Mouse (Mus musculus) forebrain, embryonic 11.5 days (tissue): ENCODE measurements around the gene Asb18. TPM values are rescaled to one million over a fixed set of nuclear protein-coding genes. Genes with fewer than 3 reads are reported as not detected.

Source experiments
- ATAC-seq: fragments of 200-750 bp; cut with Nextera tagmentation; replicated peaks from 2 replicates; pipeline ENCODE4 v1.8.0; 2017; ENCODE audit warnings: moderate TSS enrichment; ENCODE audit not compliant: low FRiP score
- DNase-seq: peaks from one replicate; pipeline ENCODE4 v3.0.0-alpha.2; 2017; ENCODE audit warnings: low spot score
- H3K27ac ChIP-seq: fragments of 300-500 bp; sonication (generic); 2 replicates; pipeline ENCODE4 v1.5.1; 2014; ENCODE audit warnings: low read depth, low read length
- H3K27me3 ChIP-seq: fragments of 300-500 bp; sonication (generic); 2 replicates; pipeline ENCODE4 v1.6.1; 2014; ENCODE audit warnings: mild to moderate bottlenecking, low read length, mixed read lengths; ENCODE audit not compliant: control insufficient read depth, insufficient read depth
- H3K36me3 ChIP-seq: fragments of 300-500 bp; sonication (generic); 2 replicates; pipeline ENCODE4 v1.6.1; 2014; ENCODE audit warnings: mild to moderate bottlenecking, low read length, moderate library complexity, mixed read lengths; ENCODE audit not compliant: control insufficient read depth, insufficient read depth
- H3K4me1 ChIP-seq: fragments of 300-500 bp; sonication (generic); replicated peaks from 2 replicates; pipeline ENCODE4 v1.6.1; 2014; ENCODE audit warnings: low read length, mixed read lengths; ENCODE audit not compliant: control insufficient read depth, insufficient read depth
- H3K4me2 ChIP-seq: fragments of 300-500 bp; sonication (generic); 2 replicates; pipeline ENCODE4 v1.6.1; 2014; ENCODE audit warnings: low read depth, mild to moderate bottlenecking, low read length, moderate library complexity, mixed read lengths; ENCODE audit not compliant: severe bottlenecking
- H3K4me3 ChIP-seq: fragments of 300-500 bp; sonication (generic); 2 replicates; pipeline ENCODE4 v1.5.1; 2014; ENCODE audit warnings: low read depth, low read length
- H3K9ac ChIP-seq: fragments of 300-500 bp; sonication (generic); 2 replicates; pipeline ENCODE4 v1.6.1; 2014; ENCODE audit warnings: low read length
- H3K9me3 ChIP-seq: fragments of 300-500 bp; sonication (generic); 2 replicates; pipeline ENCODE4 v1.6.1; 2016; ENCODE audit warnings: low read length, mixed read lengths; ENCODE audit not compliant: control insufficient read depth
- WGBS: fragments of 180-500 bp; shearing (Covaris S2); extraction: QIAGEN DNeasy Blood & Tissue Kit; methylation state at CpG from one replicate; pipeline ENCODE4 v1.1.7; 2014; 5-methylcytosine and 5-hydroxymethylcytosine counted together
- polyA plus RNA-seq: library from polyadenylated mRNA; unstranded; fragments of >200 nt; fragmentation: Nextera tagmentation; extraction: Ambion mirVana; gene quantifications from 2 replicates; pipeline ENCODE4 v1.2.1, GENCODE M21; 2014

Asb18 gene
- polyA plus RNA-seq, 1 experiment from 2014 or later = not detected

DNA sequence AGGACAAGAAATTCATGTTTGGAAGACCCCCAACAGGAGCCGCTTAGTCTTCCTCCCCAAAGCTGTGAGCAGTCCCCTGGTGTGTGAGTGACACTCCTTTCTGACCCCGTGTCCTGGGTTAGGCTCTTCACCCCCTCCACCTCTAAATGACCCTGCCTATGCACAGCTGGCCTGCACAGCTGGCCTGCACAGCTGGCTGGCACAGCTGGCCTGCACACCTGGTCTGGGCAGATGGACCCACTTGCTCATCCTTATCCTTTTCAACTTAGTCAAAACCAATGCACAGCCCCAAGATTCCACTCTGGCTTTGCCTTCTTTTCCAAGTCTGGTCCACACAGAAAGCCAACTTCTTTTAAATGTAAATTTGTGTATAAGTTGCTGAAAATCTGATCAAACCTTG is 15.8 kb downstream of the Asb18 start:
- ATAC-seq = no peak
- WGBS = 65% methylated on average over 2 of the region's 2 CpGs

DNA sequence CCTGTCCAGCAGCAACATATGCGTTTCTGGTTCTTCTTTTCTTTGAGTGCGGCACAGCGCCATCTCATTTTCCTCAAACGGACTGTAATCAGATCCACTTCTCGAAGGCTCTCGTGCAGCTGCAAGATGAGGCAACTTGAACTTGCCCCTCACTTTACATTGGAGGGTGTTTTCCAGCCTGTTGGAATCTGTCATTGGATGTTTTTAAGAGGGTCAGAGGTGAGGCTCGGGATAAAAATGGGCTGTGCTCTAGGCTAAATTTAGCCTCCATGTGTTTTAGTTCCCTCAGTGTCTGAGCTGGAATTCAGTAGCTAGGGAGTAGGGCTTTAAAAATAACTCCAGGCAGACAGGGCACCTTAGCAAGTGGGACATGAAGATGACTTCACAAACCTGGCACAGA is 16.4 kb downstream of the Asb18 start:
- WGBS = 70% methylated on average over 7 of the region's 7 CpGs
- no peak for ATAC-seq

More for the DNA sequence above, 15.8 kb downstream of the Asb18 start:
- Histone ChIP-seq H3K4me1 (no peaks in the 10 kb centered on the region), H3K27ac (no peak overlapping the region), H3K9me3 (no peaks in the 10 kb centered on the region), H3K27me3 (peaks cover 18% of the 10 kb centered on the region), H3K4me3 (no peak overlapping the region), H3K9ac (no peak overlapping the region), H3K36me3 (no peaks in the 10 kb centered on the region), H3K4me2 (no peak overlapping the region)
- DNase-seq = no peak

DNA sequence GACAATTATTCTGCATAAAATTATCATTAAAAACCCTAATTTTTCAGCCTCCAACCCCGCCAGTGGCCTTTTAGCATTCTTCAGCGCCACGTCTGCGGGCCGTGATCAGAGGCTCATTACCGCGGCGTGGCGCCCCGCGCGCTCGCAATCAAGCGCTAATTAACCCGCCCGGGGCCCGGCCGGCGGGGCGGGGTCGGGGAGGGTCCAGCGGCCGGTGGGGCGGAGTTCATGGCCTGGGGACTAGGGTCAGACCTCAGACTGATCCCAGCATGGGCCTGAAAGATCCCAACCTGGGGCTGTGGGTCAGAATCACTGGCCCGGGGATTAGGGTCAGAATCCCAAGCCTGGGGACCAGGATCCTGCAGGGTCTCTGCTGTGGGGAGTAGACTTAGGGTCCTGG is 22.2 kb downstream of the Asb18 start:
- Histone ChIP-seq H3K27ac (no peak overlapping the region), H3K9ac (no peak overlapping the region), H3K4me3 (peak overlapping the region; percentile 11; the same call in 1 of the 2 replicates), H3K27me3 (peaks cover 51% of the 10 kb centered on the region), H3K36me3 (no peaks in the 10 kb centered on the region), H3K4me1 (peaks cover 8% of the 10 kb centered on the region), H3K4me2 (peak overlapping the region; percentile 37), H3K9me3 (no peaks in the 10 kb centered on the region)
- under 1% methylated on average over 25 of the region's 25 CpGs for WGBS
- no peak for ATAC-seq
- DNase-seq = no peak

More for the DNA sequence above, 16.4 kb downstream of the Asb18 start:
- no peak overlapping the region for H3K4me3 ChIP-seq
- no peaks in the 10 kb centered on the region for H3K4me1 ChIP-seq
- DNase-seq = no peak
- no peak overlapping the region for H3K4me2 ChIP-seq
- no peaks in the 10 kb centered on the region for H3K9me3 ChIP-seq
- H3K36me3 ChIP-seq = no peaks in the 10 kb centered on the region
- peaks cover 24% of the 10 kb centered on the region for H3K27me3 ChIP-seq
- H3K9ac ChIP-seq = no peak overlapping the region
- no peak overlapping the region for H3K27ac ChIP-seq

DNA sequence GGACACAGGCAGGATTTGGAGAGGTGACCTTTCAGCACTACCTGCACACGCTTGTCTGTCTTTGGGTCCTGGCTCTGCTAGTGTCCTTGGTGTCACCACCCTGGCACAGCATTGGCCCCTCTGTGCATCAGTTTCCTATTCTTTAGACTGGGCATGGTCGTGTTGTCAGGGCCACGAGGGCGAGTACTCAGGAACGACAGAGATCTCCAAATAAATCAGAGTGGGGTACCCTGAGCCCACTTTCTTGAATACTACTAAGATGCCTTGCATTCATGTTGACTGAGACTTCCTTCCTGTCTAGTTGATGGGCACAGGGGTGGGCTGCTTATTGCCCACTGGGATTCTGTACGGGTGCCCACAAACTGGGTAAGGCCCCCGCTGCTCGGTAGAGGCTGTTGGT is 37.2 kb downstream of the Asb18 start:
- Histone ChIP-seq H3K9ac (no peak overlapping the region), H3K36me3 (no peaks in the 10 kb centered on the region), H3K27ac (no peak overlapping the region), H3K4me3 (no peak overlapping the region), H3K9me3 (no peaks in the 10 kb centered on the region), H3K4me2 (no peak overlapping the region), H3K4me1 (no peaks in the 10 kb centered on the region), H3K27me3 (no peaks in the 10 kb centered on the region; the same call in 1 of the 2 replicates)
- ATAC-seq = no peak
- peak; percentile 41 for DNase-seq
- 88% methylated on average over 8 of the region's 8 CpGs for WGBS

DNA sequence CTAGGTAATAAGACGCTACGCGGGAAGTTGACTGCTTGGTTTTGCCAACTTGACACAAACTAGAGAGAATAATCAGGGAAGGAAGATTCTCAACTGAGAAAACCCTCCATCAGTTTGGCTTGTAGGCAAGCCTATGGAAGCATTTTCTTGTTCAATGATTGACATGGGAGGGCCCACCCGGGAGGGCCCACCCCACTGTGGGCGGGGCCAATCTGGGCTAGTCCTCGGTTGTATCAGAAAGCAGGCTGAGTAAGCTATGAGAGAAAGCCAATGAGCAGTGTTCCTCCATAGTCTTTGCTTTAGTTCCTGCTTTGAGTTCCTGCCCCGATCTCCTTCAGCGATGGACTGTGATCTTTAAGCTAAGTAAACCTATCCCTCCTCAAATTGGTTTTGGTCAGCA is 38.1 kb downstream of the Asb18 start:
- no peak overlapping the region for H3K27ac ChIP-seq
- H3K4me1 ChIP-seq = no peaks in the 10 kb centered on the region
- H3K4me2 ChIP-seq = no peak overlapping the region
- DNase-seq = peak; percentile 26
- H3K9me3 ChIP-seq = no peaks in the 10 kb centered on the region
- ATAC-seq = no peak
- no peaks in the 10 kb centered on the region for H3K36me3 ChIP-seq
- H3K9ac ChIP-seq = no peak overlapping the region
- peaks cover 7% of the 10 kb centered on the region; the same call in 1 of the 2 replicates for H3K27me3 ChIP-seq
- no peak overlapping the region for H3K4me3 ChIP-seq
- 81% methylated on average over 8 of the region's 8 CpGs for WGBS

DNA sequence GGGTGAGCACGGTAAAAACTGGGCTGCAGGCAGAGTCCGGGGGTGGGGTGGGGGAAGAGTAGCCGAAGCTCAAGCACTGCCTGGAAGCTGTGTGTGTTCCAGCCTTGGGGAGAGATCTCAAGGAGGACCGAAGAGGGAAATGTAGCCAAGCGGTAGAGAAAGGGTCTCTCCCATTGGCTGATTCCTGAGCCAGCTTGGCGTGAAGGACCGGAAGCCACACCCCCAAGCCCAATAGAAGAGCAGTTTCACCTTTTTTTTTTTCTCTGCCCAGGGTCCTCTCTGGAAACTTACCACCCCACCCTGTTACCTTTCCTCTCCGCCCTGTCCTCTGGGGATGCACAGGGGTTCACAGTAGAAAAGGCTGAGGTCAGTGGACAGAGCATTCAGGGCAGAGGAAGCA is 39.9 kb downstream of the Asb18 start:
- H3K36me3 ChIP-seq = no peaks in the 10 kb centered on the region
- WGBS = 73% methylated on average over 8 of the region's 8 CpGs
- peaks cover 23% of the 10 kb centered on the region for H3K27me3 ChIP-seq
- H3K4me3 ChIP-seq = no peak overlapping the region
- no peak overlapping the region for H3K9ac ChIP-seq
- H3K9me3 ChIP-seq = no peaks in the 10 kb centered on the region
- H3K4me1 ChIP-seq = no peaks in the 10 kb centered on the region
- no peak overlapping the region for H3K4me2 ChIP-seq
- ATAC-seq = no peak
- H3K27ac ChIP-seq = no peak overlapping the region
- peak; percentile 21 for DNase-seq

DNA sequence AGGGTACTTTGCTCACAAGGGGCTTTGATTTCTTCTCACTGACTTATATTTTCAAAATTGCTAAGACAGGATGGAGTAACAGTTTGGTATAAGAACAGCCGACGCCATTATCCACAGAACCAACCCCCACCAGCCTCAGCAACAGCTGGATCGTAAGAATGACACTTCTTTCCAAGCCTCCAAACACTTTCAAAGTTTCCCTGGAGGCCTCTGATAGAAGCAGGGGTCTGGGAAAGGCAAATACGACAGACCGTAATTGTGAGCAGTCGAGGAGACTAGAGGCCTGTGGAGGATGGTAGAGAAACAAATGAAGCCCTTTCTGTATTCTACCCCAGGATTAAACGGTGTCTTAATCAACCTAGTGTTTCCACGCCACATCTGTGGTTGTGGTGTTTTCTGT is 42.6 kb downstream of the Asb18 start:
- 70% methylated on average over 8 of the region's 8 CpGs for WGBS
- no peak overlapping the region for H3K9ac ChIP-seq
- no peak for ATAC-seq
- peaks cover 49% of the 10 kb centered on the region for H3K27me3 ChIP-seq
- H3K9me3 ChIP-seq = no peaks in the 10 kb centered on the region
- H3K4me3 ChIP-seq = no peak overlapping the region
- peaks cover 4% of the 10 kb centered on the region; the same call in 1 of the 2 replicates for H3K4me1 ChIP-seq
- H3K27ac ChIP-seq = no peak overlapping the region
- H3K36me3 ChIP-seq = no peaks in the 10 kb centered on the region
- peak; percentile 21 for DNase-seq
- no peak overlapping the region for H3K4me2 ChIP-seq

DNA sequence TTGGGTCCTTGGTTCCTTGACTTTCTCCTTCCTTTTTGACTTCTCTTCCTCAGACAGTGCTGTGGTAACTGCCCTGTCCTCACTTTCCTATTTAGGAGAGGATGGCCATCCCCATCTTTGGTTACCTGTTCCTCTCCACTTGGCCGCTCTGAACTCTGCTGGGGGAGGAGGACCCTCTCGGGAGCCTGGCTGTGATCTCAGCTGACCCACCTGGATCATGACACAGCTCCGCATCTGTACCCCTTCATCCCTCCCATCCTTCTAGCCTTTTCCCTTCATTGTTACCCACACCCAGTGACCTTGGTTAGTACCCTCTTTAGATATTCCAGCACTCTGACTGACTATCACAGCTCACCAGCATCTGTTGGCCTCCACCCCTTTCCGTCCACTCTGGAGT is 44.8 kb downstream of the Asb18 start:
- WGBS = 86% methylated on average over 4 of the region's 4 CpGs
- Histone ChIP-seq H3K4me2 (no peak overlapping the region), H3K9me3 (no peaks in the 10 kb centered on the region), H3K27ac (no peak overlapping the region), H3K36me3 (no peaks in the 10 kb centered on the region), H3K27me3 (peaks cover 59% of the 10 kb centered on the region), H3K4me1 (peaks cover 4% of the 10 kb centered on the region; the same call in 1 of the 2 replicates), H3K4me3 (no peak overlapping the region), H3K9ac (no peak overlapping the region)
- ATAC-seq (no peak), DNase-seq (peak; percentile 39)

DNA sequence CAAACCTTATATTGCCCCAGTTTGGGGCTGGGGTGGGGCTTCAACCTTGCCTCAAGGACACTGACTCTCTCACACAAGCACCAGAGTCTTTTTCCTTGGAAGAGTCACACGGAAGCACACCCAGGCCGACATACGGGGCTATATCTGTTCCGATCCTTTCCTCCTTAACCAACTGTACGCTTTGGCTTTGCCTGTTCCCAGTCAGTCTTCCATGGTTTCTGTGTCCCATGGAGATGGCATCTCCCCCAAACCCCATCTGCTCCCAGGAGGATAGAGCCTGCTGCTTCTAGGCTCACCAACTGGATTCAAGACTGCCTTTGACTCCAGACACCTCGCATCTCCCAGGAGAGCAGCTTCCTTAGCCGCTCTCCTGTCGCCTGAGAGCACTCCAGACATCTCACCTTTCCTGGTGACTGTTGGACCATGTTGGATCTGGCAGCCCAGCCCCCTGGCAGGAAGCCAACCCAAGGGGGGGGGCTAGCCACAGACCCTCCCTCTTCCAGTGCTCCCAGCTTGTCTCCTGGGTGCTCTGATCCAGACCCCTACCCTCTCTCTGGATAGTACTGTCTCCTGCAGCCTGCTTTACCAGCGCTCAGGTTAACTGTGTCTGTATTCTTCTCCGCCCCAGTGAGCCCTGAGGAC is 45.3 kb downstream of the Asb18 start:
- Histone ChIP-seq H3K27ac (no peak overlapping the region), H3K36me3 (no peaks in the 10 kb centered on the region), H3K4me2 (no peak overlapping the region), H3K9me3 (no peaks in the 10 kb centered on the region), H3K9ac (no peak overlapping the region), H3K4me3 (no peak overlapping the region), H3K4me1 (peaks cover 4% of the 10 kb centered on the region; the same call in 1 of the 2 replicates), H3K27me3 (peaks cover 59% of the 10 kb centered on the region)
- DNase-seq = peak; percentile 46
- ATAC-seq = no peak
- WGBS = 52% methylated on average over 10 of the region's 10 CpGs
